Mouse (Mus musculus) MEL (cell line): ENCODE results near the gene Prm3. TPM values are rescaled to one million over a fixed set of nuclear protein-coding genes. Genes with fewer than 3 reads are reported as not detected.

Experiments used
- DNase-seq: peaks from one replicate; pipeline ENCODE4 v3.0.0; 2011; ENCODE audit warnings: low read depth, low spot score
- H3K27ac ChIP-seq: 2 replicates; pipeline ENCODE4 v1.5.1; 2012; ENCODE audit warnings: low read depth, mild to moderate bottlenecking, control low read depth, low read length, moderate library complexity; ENCODE audit not compliant: control insufficient read depth
- H3K27me3 ChIP-seq, 2 experiments: fragments of 150-350 bp in 1 of 2; sonication (generic) in 1 of 2; 2 replicates each; pipeline ENCODE4 v1.6.1; 2012; ENCODE audit warnings: low read length in 2 of 2, mild to moderate bottlenecking in 2 of 2, improper control_type of control experiment in 1 of 2, moderate library complexity in 1 of 2; ENCODE audit not compliant: insufficient read depth in 2 of 2, control insufficient read depth in 1 of 2
- H3K36me3 ChIP-seq, 2 experiments: 2 replicates each; pipeline ENCODE4 v1.6.1; 2012 to 2014; ENCODE audit warnings: low read length in 2 of 2, improper control_type of control experiment in 1 of 2, inconsistent platforms in 1 of 2, mild to moderate bottlenecking in 1 of 2; ENCODE audit not compliant: insufficient read depth in 2 of 2, control insufficient read depth in 1 of 2
- H3K4me1 ChIP-seq, 2 experiments: fragments of 150-350 bp in 1 of 2; sonication (generic) in 1 of 2; 2 replicates each; pipeline ENCODE4 v1.6.1; 2012; ENCODE audit warnings: low read length in 2 of 2, improper control_type of control experiment in 1 of 2, mild to moderate bottlenecking in 1 of 2; ENCODE audit not compliant: insufficient read depth in 2 of 2, control insufficient read depth in 1 of 2
- H3K4me3 ChIP-seq, 2 experiments: fragments of 150-350 bp in 1 of 2; sonication (generic) in 1 of 2; 2 replicates each; pipeline ENCODE4 v1.5.1; 2012; ENCODE audit warnings: low read depth in 2 of 2, low read length in 2 of 2, mild to moderate bottlenecking in 2 of 2, moderate library complexity in 2 of 2, control low read depth in 1 of 2, improper control_type of control experiment in 1 of 2; ENCODE audit not compliant: control insufficient read depth in 1 of 2, insufficient read depth in 1 of 2
- H3K79me2 ChIP-seq: 2 replicates; pipeline ENCODE4 v1.6.1; 2012; ENCODE audit warnings: mild to moderate bottlenecking, low read length, moderate library complexity; ENCODE audit not compliant: control insufficient read depth, poor library complexity, insufficient read depth
- H3K9ac ChIP-seq: 2 replicates; pipeline ENCODE4 v1.6.1; 2012; ENCODE audit warnings: low read depth, mild to moderate bottlenecking, control low read depth, low read length, moderate library complexity; ENCODE audit not compliant: control insufficient read depth, poor library complexity, severe bottlenecking
- H3K9me3 ChIP-seq: fragments of 150-350 bp; sonication (generic); replicated peaks from 2 replicates; pipeline ENCODE4 v1.6.1; 2012; ENCODE audit warnings: mild to moderate bottlenecking, low read length, improper control_type of control experiment, moderate library complexity; ENCODE audit not compliant: insufficient read depth
- BHLHE40 ChIP-seq: IDR thresholded peaks from 2 replicates; pipeline ENCODE4 v1.6.1; 2012; ENCODE audit warnings: low read depth, mild to moderate bottlenecking, inconsistent platforms, low read length, improper control_type of control experiment, borderline replicate concordance
- CHD1 ChIP-seq: IDR thresholded peaks from 2 replicates; pipeline ENCODE4 v1.6.1; 2012; ENCODE audit warnings: low read depth, mild to moderate bottlenecking, inconsistent platforms, low read length, improper control_type of control experiment
- CTCF ChIP-seq, 3 experiments: IDR thresholded peaks in 2 of 3; conservative IDR thresholded peaks in 1 of 3; 2 replicates each; pipeline ENCODE4 v1.5.1; 2011 to 2012; ENCODE audit warnings: low read length in 3 of 3, low read depth in 2 of 3, mild to moderate bottlenecking in 2 of 3, improper control_type of control experiment in 1 of 3, inconsistent platforms in 1 of 3, mixed read lengths in 1 of 3, moderate library complexity in 1 of 3; ENCODE audit not compliant: control insufficient read depth in 1 of 3, insufficient read depth in 1 of 3, poor library complexity in 1 of 3, severe bottlenecking in 1 of 3
- ELF1 ChIP-seq: IDR thresholded peaks from 2 replicates; pipeline ENCODE4 v1.6.1; 2014; ENCODE audit warnings: low read depth, mild to moderate bottlenecking, inconsistent platforms, low read length, improper control_type of control experiment, moderate library complexity
- EP300 ChIP-seq, 2 experiments: IDR thresholded peaks; 2 replicates each; pipeline ENCODE4 v1.6.1; 2011; ENCODE audit warnings: improper control_type of control experiment in 2 of 2, low read length in 2 of 2, low read depth in 1 of 2, mild to moderate bottlenecking in 1 of 2
- ETS1 ChIP-seq: IDR thresholded peaks from 2 replicates; pipeline ENCODE4 v1.6.1; 2012; ENCODE audit warnings: low read depth, mild to moderate bottlenecking, inconsistent platforms, low read length, improper control_type of control experiment, moderate library complexity
- GABPA ChIP-seq: IDR thresholded peaks from 2 replicates; pipeline ENCODE4 v1.6.1; 2012; ENCODE audit warnings: low read depth, mild to moderate bottlenecking, inconsistent platforms, low read length, improper control_type of control experiment, moderate library complexity
- GATA1 ChIP-seq: IDR thresholded peaks from 2 replicates; pipeline ENCODE4 v1.6.1; 2011; ENCODE audit warnings: low read depth, low read length, improper control_type of control experiment
- HCFC1 ChIP-seq: IDR thresholded peaks from 2 replicates; pipeline ENCODE4 v1.6.1; 2012; ENCODE audit warnings: low read depth, mild to moderate bottlenecking, inconsistent platforms, low read length, improper control_type of control experiment, moderate library complexity
- JUND ChIP-seq: IDR thresholded peaks from 2 replicates; pipeline ENCODE4 v1.6.1; 2011; ENCODE audit warnings: low read depth, mild to moderate bottlenecking, improper control_type of control experiment, low read length
- KAT2A ChIP-seq: conservative IDR thresholded peaks from 2 replicates; pipeline ENCODE4 v1.6.1; 2012; ENCODE audit warnings: low read depth, low read length, improper control_type of control experiment, inconsistent platforms
- MAX ChIP-seq: IDR thresholded peaks from 2 replicates; pipeline ENCODE4 v1.6.1; 2011; ENCODE audit warnings: low read length, improper control_type of control experiment
- MEF2A ChIP-seq: IDR thresholded peaks from 2 replicates; pipeline ENCODE4 v1.6.1; 2014; ENCODE audit warnings: low read depth, mild to moderate bottlenecking, inconsistent platforms, low read length, improper control_type of control experiment; ENCODE audit not compliant: poor library complexity, insufficient replicate concordance, severe bottlenecking; ENCODE audit errors: extremely low read depth
- MYC ChIP-seq: IDR thresholded peaks from 2 replicates; pipeline ENCODE4 v1.6.1; 2011; ENCODE audit warnings: low read depth, mild to moderate bottlenecking, low read length, improper control_type of control experiment, moderate library complexity
- NRF1 ChIP-seq: IDR thresholded peaks from 2 replicates; pipeline ENCODE4 v1.6.1; 2014; ENCODE audit warnings: low read depth, mild to moderate bottlenecking, inconsistent platforms, low read length, improper control_type of control experiment, moderate library complexity; ENCODE audit not compliant: poor library complexity, insufficient read depth, severe bottlenecking
- POLR2A ChIP-seq, 2 experiments: IDR thresholded peaks; 2 replicates each; pipeline ENCODE4 v1.6.1; 2011 to 2012; ENCODE audit warnings: low read length in 2 of 2, mild to moderate bottlenecking in 2 of 2, control low read depth in 1 of 2, improper control_type of control experiment in 1 of 2, low read depth in 1 of 2, moderate library complexity in 1 of 2; ENCODE audit not compliant: control insufficient read depth in 1 of 2, insufficient read depth in 1 of 2, poor library complexity in 1 of 2
- POLR2AphosphoS2 ChIP-seq: IDR thresholded peaks from 2 replicates; pipeline ENCODE4 v1.6.1; 2011; ENCODE audit warnings: low read length, improper control_type of control experiment
- POLR2AphosphoS5 ChIP-seq: IDR thresholded peaks from 2 replicates; pipeline ENCODE4 v1.6.1; 2012; ENCODE audit warnings: low read depth, borderline replicate concordance, mild to moderate bottlenecking, inconsistent platforms, low read length, moderate library complexity, mixed read lengths
- RAD21 ChIP-seq: IDR thresholded peaks from 2 replicates; pipeline ENCODE4 v1.6.1; 2011; ENCODE audit warnings: mild to moderate bottlenecking, low read depth, low read length, improper control_type of control experiment
- SIN3A ChIP-seq: IDR thresholded peaks from 2 replicates; pipeline ENCODE4 v1.6.1; 2012; ENCODE audit warnings: low read length, improper control_type of control experiment, inconsistent platforms
- SMC3 ChIP-seq: IDR thresholded peaks from 2 replicates; pipeline ENCODE4 v1.6.1; 2011; ENCODE audit warnings: low read depth, low read length, improper control_type of control experiment
- TCF12 ChIP-seq: IDR thresholded peaks from 2 replicates; pipeline ENCODE4 v1.6.1; 2014; ENCODE audit warnings: low read depth, mild to moderate bottlenecking, inconsistent platforms, low read length, improper control_type of control experiment, moderate library complexity
- USF1 ChIP-seq: IDR thresholded peaks from 2 replicates; pipeline ENCODE4 v1.6.1; 2014; ENCODE audit warnings: low read depth, mild to moderate bottlenecking, inconsistent platforms, low read length, improper control_type of control experiment, moderate library complexity
- ZC3H11A ChIP-seq: IDR thresholded peaks from 2 replicates; pipeline ENCODE4 v1.6.1; 2012; ENCODE audit warnings: low read depth, mild to moderate bottlenecking, inconsistent platforms, low read length, improper control_type of control experiment
- ZKSCAN1 ChIP-seq: IDR thresholded peaks from 2 replicates; pipeline ENCODE4 v1.6.1; 2012; ENCODE audit warnings: low read depth, mild to moderate bottlenecking, inconsistent platforms, low read length, improper control_type of control experiment, moderate library complexity
- ZNF384 ChIP-seq: IDR thresholded peaks from 2 replicates; pipeline ENCODE4 v1.6.1; 2012; ENCODE audit warnings: low read depth, mild to moderate bottlenecking, inconsistent platforms, low read length, improper control_type of control experiment
- polyA plus RNA-seq, 2 experiments: library from polyadenylated mRNA; stranded (reverse) in 1 of 2; unstranded in 1 of 2; fragments of >175 nt in 1 of 2; fragments of >200 nt in 1 of 2; gene quantifications; 2 replicates each; pipeline versions ENCODE4 v1.2.1 to v1.2.4; 2012; ENCODE audit warnings: low replicate concordance in 2 of 2, low read depth in 1 of 2; ENCODE audit not compliant: insufficient read length in 2 of 2, insufficient read depth in 1 of 2, missing spikeins in 1 of 2
- total RNA-seq: library from RNA; depleted of rRNA; stranded (reverse); fragments of 300-350 nt; gene quantifications from 2 replicates; pipeline ENCODE4 v1.2.3, GENCODE M21; 2012

Prm3 gene
- total and polyA plus RNA-seq, 3 experiments = not detected

DNA sequence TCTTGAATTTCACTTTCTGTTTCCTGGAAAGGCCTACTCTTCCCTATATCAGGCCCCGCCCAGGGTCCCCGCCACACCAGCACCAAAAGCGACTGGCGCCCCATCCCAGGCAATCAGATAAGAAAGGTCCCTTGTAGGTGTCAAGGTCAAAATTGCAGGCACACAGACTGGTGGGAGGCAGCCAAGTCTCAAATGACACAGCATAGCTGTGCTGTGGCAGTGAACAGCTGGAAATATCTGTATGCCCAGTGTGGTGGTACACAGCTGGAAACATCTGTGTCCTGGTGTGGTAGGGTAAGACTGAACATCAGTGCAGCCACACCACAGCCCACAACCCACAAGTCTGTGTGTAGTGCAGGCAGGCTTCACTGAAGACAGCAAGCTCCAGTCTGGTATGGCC, 24.1 kb upstream of the Prm3 start:
- Histone ChIP-seq H3K4me1 (peaks cover 5 to 22% of the 10 kb centered on the region in 2 experiments; a peak in 3 of 4 replicates), H3K9ac (peak overlapping the region; percentile 35; the same call in 1 of the 2 replicates), H3K9me3 (no peaks in the 10 kb centered on the region), H3K36me3 (peaks cover 0 to 10% of the 10 kb centered on the region in 2 experiments; a peak in 2 of 4 replicates), H3K4me3 (peak overlapping the region; percentile 38 to 61), H3K27me3 (peaks cover 0 to 2% of the 10 kb centered on the region in 2 experiments; a peak in 1 of 4 replicates), H3K27ac (no peak overlapping the region), H3K79me2 (no peaks in the 10 kb centered on the region)
- DNase-seq = peak; percentile 24
- TF ChIP-seq ETS1 (peak; percentile 42), USF1 (no peak)

- peaks cover 5% of the 10 kb centered on the region in 2 experiments; a peak in 3 of 4 replicates for H3K27me3 ChIP-seq
- TF ChIP-seq KAT2A (no peak), CHD1 (no peak), ZNF384 (no peak), ZKSCAN1 (no peak), GABPA (no peak), POLR2AphosphoS5 (no peak), ELF1 (no peak), POLR2AphosphoS2 (no peak), HCFC1 (no peak), ZC3H11A (no peak)
- no peaks in the 10 kb centered on the region for H3K9me3 ChIP-seq
- peak; percentile 20 for DNase-seq
- peaks cover 0 to 10% of the 10 kb centered on the region in 2 experiments; a peak in 2 of 4 replicates for H3K36me3 ChIP-seq
- H3K4me3 ChIP-seq = no peak overlapping the region
- no peak overlapping the region for H3K27ac ChIP-seq
- peaks cover 5 to 22% of the 10 kb centered on the region in 2 experiments; a peak in 3 of 4 replicates for H3K4me1 ChIP-seq
- H3K9ac ChIP-seq = no peak overlapping the region
- no peaks in the 10 kb centered on the region for H3K79me2 ChIP-seq
Observed at GRCm38 (mm10) chr16:10813726-10814125, 23.0 kb upstream of the Prm3 start.

DNA sequence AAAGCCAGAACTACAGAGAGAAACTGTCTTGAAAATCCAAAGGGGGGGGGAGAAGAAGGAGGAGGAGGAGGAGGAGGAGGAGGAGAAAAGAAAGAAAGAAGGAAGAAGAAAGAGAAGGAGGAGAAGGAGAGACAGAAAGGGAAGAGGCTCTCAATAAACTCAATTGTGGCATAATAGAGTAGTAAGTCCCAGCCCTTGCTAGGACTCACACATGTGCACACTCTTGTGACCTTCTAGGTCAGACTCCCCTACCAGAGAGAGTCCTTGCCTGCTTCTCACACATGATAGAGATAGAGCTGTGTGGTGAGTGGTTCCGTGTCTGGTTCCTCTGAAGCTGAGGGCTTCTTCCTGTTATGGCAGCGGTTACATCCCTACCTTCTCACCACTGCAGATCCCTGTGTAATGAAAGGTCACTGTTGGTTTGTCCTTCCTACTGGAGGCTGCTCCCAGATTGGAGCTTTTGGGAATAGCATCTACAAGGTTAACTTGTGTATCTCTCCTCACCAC, 22.2 kb upstream of the Prm3 start, which contains the start of gene Gm11172:
Gene Gm11172 (plus strand): TSS at position 51 of the 507 bp plus-strand sequence.
- no peaks in the 10 kb centered on the region for H3K9me3 ChIP-seq
- no peak within 1 kb of the TSS for H3K9ac ChIP-seq
- H3K4me3 ChIP-seq = no peak within 1 kb of the TSS
- no peaks in the 10 kb centered on the region for H3K79me2 ChIP-seq
- H3K27ac ChIP-seq = no peak within 1 kb of the TSS
- H3K27me3 ChIP-seq = peaks cover 5 to 10% of the 10 kb centered on the region in 2 experiments; a peak in 3 of 4 replicates
- peaks cover 0 to 10% of the 10 kb centered on the region in 2 experiments; a peak in 2 of 4 replicates for H3K36me3 ChIP-seq
- no peak for DNase-seq
- TF ChIP-seq KAT2A (no peak), NRF1 (no peak), MYC (no peak), BHLHE40 (no peak), TCF12 (no peak), JUND (no peak), CTCF (IDR thresholded peaks at IDR 0.05 in 2 of 3, conservative IDR thresholded peaks at IDR 0.05 in 1 of 3; ENCODE audit: control insufficient read depth in 1 of 3, insufficient read depth in 1 of 3, low read depth in 2 of 3, low read length in 3 of 3, poor library complexity in 1 of 3, severe bottlenecking in 1 of 3) (no peak), ZC3H11A (no peak), POLR2A (IDR thresholded peaks at IDR 0.05; ENCODE audit: control insufficient read depth in 1 of 2, insufficient read depth in 1 of 2, low read depth in 1 of 2, low read length in 2 of 2, poor library complexity in 1 of 2) (no peak), EP300 (IDR thresholded peaks at IDR 0.05; ENCODE audit: low read depth in 1 of 2, low read length in 2 of 2) (no peak), MEF2A (no peak), SIN3A (no peak), RAD21 (no peak), SMC3 (no peak), GATA1 (no peak), MAX (no peak), CHD1 (no peak)
- H3K4me1 ChIP-seq = peaks cover 5 to 22% of the 10 kb centered on the region in 2 experiments; a peak in 3 of 4 replicates
